Mouse (Mus musculus) heart, embryonic 10.5 days (tissue): ENCODE results near the gene Shisa3. TPM values are rescaled to one million over a fixed set of nuclear protein-coding genes. Genes with fewer than 3 reads are reported as not detected.

Source experiments
- DNase-seq: peaks from one replicate; pipeline ENCODE4 v3.0.0-alpha.2; 2017; ENCODE audit warnings: low spot score
- H3K27ac ChIP-seq: fragments of 300-500 bp; sonication (generic); 2 replicates; pipeline ENCODE4 v1.5.1; 2016; ENCODE audit warnings: mild to moderate bottlenecking
- H3K27me3 ChIP-seq: fragments of 300-500 bp; sonication (generic); 2 replicates; pipeline ENCODE4 v1.6.1; 2016; ENCODE audit warnings: mild to moderate bottlenecking; ENCODE audit not compliant: poor library complexity, insufficient read depth, severe bottlenecking
- H3K36me3 ChIP-seq: fragments of 300-500 bp; sonication (generic); 2 replicates; pipeline ENCODE4 v1.6.1; 2016; ENCODE audit warnings: mild to moderate bottlenecking, moderate library complexity
- H3K4me1 ChIP-seq: fragments of 300-500 bp; sonication (generic); 2 replicates; pipeline ENCODE4 v1.6.1; 2016; ENCODE audit warnings: mild to moderate bottlenecking
- H3K4me3 ChIP-seq: fragments of 300-500 bp; sonication (generic); 2 replicates; pipeline ENCODE4 v1.5.1; 2016; ENCODE audit warnings: mild to moderate bottlenecking, moderate library complexity
- H3K9me3 ChIP-seq: fragments of 300-500 bp; sonication (generic); 2 replicates; pipeline ENCODE4 v1.6.1; 2016; ENCODE audit warnings: mild to moderate bottlenecking, moderate library complexity
- WGBS: fragments of 180-500 bp; shearing (Covaris S2); methylation state at CpG from one replicate; pipeline ENCODE4 v1.1.7; 2016; 5-methylcytosine and 5-hydroxymethylcytosine counted together
- polyA plus RNA-seq: library from polyadenylated mRNA; unstranded; fragments of >200 nt; fragmentation: Nextera tagmentation; extraction: Ambion mirVana; gene quantifications from 2 replicates; pipeline ENCODE4 v1.2.1, GENCODE M21; 2016

Shisa3 gene
- polyA plus RNA-seq, 1 experiment from 2014 or later, result 12.9 TPM

DNA sequence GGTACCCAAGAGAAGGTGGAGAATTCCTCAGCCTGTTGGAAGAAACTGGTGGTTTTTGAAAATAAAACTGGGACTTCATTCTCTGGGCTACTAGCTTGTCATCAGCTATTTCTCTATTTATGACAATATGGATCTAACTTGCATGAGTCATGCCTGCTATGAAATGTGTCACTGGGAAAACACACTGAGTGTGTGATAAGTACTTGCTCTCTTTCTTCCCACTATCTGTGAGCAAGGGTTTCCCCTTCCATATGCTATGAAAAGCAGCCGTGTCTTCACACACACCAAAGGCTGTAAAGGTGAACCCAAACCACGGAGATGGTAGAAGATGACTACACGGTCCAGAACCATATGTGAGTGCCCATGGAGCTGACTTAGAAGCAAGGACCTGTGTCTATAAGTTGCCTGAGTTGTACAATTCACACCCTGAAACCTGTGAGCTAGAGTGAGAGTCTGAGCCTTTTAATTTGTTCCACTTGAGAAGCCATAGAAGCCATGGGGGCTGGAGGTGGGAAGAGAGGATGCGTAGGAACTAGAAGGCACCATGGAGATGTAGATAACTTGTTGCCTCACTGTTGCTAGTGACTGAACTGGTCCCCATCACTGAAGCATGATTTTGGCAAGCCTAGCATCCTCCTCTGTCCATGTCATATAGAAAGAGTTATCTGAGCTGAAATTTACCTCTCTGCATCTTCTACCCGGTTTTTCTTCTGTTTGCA is 36.0 kb downstream of the Shisa3 start:
- H3K36me3 ChIP-seq, result no peaks in the 10 kb centered on the region
- no peaks in the 10 kb centered on the region for H3K9me3 ChIP-seq
- no peak for DNase-seq
- no peaks in the 10 kb centered on the region for H3K27me3 ChIP-seq
- H3K4me3 ChIP-seq, result no peak overlapping the region
- no peaks in the 10 kb centered on the region for H3K4me1 ChIP-seq
- WGBS, result 86% methylated on average over 5 of the region's 5 CpGs
- no peak overlapping the region for H3K27ac ChIP-seq

DNA sequence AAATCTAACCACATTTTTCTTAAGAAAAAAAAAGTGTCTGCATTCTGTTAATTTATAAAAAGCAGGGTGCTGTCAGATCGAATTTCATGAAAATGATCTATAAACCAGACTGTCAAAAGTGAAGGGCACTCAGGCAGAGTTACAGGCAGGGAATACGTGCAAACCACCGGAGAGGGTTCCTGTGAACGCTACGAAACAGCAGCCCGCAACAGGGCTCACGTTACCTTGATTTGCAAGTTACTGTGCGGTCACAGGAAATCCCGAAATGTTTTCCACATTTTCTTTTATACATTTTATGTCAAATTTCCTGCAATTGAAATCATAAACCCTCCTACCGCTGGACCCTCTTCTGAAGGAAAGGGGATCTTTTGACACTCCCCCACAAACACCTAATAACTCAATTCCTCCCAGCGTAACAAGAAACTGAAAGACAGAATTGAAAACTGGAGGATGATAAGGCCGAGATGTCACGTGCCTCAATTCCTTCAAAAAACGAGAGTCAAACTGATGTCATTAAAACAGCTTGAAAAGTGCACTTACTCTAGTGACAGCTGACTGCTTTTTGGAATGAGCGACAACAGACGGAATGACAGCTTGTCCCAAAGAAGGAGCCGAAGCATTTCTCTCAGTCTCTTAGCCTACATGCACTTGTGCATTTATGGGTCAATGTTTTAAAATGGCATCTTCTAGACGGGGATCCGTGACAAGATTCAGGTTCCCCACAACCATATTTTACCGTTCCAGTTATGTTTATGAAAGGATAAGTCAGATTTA is 39.3 kb downstream of the Shisa3 start:
- Histone ChIP-seq H3K27ac (no peak overlapping the region), H3K4me1 (no peaks in the 10 kb centered on the region), H3K36me3 (no peaks in the 10 kb centered on the region), H3K27me3 (no peaks in the 10 kb centered on the region), H3K4me3 (no peak overlapping the region), H3K9me3 (no peaks in the 10 kb centered on the region)
- WGBS, result 83% methylated on average over 20 of the region's 20 CpGs
- DNase-seq, result peak; percentile 61

DNA sequence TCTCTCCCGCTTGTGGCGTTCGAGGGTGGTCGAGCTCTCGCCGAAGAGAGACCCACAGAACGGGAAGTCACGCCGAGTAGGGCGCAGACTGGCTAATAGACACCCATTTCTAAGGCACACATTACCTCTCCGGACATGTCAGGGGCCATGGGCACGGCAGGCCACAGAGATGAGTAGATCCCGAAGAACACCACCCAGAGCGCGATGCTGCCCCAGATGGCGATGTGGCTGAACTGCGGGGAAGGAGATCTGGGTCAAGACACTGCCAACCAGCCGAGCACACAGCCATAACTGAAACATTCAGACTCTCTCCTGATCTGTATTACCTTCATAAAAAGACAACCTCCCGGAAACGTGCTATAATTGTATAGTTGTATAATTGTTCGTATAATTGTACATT is 39.9 kb downstream of the Shisa3 start:
- DNase-seq, result peak; percentile 74
- WGBS, result 78% methylated on average over 21 of the region's 21 CpGs

DNA sequence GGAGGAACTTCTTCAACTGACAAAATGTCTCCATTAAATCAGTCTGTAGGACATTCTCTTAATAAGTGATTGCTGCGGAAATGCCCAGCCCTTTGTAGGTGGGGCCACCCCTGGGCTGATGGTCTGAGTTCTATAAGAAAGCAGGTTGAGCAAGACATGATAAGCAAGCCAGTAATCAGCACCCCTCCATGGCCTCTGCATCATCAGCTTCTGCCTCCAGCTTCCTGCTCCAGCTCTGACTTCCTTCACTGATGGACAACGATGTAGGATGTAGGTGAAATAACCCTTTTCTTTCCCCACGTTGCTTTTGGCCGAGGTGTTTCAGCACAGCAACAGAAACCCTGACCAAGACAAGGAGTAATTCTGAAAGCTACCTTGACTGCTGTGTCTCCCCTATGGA is 41.5 kb downstream of the Shisa3 start:
- Histone ChIP-seq H3K4me1 (no peaks in the 10 kb centered on the region), H3K9me3 (no peaks in the 10 kb centered on the region), H3K36me3 (no peaks in the 10 kb centered on the region), H3K4me3 (no peak overlapping the region), H3K27me3 (no peaks in the 10 kb centered on the region), H3K27ac (no peak overlapping the region)
- 78% methylated on average over 4 of the region's 4 CpGs for WGBS
- peak; percentile 54 for DNase-seq

More for the DNA sequence above, 39.9 kb downstream of the Shisa3 start:
- H3K27ac ChIP-seq, result no peak overlapping the region
- no peaks in the 10 kb centered on the region for H3K9me3 ChIP-seq
- no peaks in the 10 kb centered on the region for H3K27me3 ChIP-seq
- H3K4me1 ChIP-seq, result no peaks in the 10 kb centered on the region
- no peaks in the 10 kb centered on the region for H3K36me3 ChIP-seq
- H3K4me3 ChIP-seq, result no peak overlapping the region

DNA sequence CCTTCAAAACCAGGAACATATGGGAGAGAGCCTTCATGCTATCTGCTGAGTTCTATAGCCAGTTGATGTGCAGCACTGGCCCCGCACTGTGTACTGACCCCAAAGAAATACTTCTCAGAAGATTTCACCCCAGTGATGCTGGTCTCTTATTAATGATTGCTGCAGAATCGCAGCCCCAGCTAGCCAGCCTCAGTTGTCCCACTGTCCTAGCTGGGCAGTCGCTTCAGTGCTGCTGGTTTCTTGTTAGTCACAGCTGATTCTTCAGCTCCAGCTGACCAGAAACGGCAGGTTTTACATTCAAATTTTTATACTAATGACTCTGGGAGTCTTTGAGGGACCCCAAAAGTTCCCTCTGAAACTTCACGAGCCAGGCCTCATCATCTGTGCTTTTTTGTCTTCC is 42.3 kb downstream of the Shisa3 start:
- Histone ChIP-seq H3K4me1 (peaks cover 5% of the 10 kb centered on the region; the same call in 1 of the 2 replicates), H3K27me3 (no peaks in the 10 kb centered on the region), H3K36me3 (no peaks in the 10 kb centered on the region), H3K4me3 (no peak overlapping the region), H3K9me3 (no peaks in the 10 kb centered on the region), H3K27ac (no peak overlapping the region)
- WGBS, result 85% methylated on average over 5 of the region's 5 CpGs
- DNase-seq, result peak; percentile 51

DNA sequence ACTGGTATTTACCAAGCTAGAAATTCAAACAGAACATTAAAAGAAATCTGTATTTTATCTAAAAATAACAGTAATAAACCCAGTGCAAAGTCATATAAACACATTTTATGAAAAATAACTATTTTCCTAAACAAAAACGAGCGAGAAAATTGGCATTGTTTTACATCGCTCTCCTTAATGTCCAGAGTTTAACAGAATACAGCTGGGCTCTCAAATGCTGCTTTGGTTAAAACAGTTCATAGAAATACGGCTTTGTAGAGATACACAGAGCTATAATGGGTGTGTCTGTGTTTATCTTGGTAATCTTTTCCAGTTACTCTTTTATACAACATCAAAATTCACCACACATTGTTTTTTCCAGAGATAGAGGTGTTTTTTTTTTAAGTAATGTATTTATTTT is 44.8 kb downstream of the Shisa3 start:
- Histone ChIP-seq H3K4me1 (peaks cover 6% of the 10 kb centered on the region; the same call in 1 of the 2 replicates), H3K36me3 (no peaks in the 10 kb centered on the region), H3K27me3 (no peaks in the 10 kb centered on the region), H3K9me3 (no peaks in the 10 kb centered on the region), H3K4me3 (no peak overlapping the region), H3K27ac (no peak overlapping the region)
- 93% methylated on average over 4 of the region's 4 CpGs for WGBS
- DNase-seq, result no peak

DNA sequence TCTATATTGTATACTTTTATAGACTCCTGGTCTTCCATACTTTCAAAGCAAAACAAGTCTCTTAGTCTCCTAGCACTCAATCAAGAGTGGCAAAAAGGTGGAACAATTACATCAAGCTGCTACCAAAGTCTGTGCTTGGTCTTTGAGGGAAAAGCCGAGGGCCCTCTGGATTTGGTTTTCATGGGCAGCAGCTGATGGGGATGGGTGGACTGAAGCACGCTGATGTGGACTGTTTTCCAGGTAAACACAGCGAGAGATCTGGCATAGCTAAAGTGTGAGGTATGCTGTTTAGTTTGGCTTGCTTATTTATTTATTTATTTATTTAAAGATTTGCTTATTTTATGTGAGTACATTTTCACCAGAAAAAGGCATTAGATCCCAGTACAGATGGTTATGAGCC is 45.9 kb downstream of the Shisa3 start:
- Histone ChIP-seq H3K36me3 (no peaks in the 10 kb centered on the region), H3K9me3 (no peaks in the 10 kb centered on the region), H3K4me1 (peaks cover 6% of the 10 kb centered on the region; the same call in 1 of the 2 replicates), H3K27me3 (no peaks in the 10 kb centered on the region), H3K4me3 (no peak overlapping the region), H3K27ac (no peak overlapping the region)
- WGBS, result 87% methylated on average over 3 of the region's 3 CpGs
- peak; percentile 54 for DNase-seq

DNA sequence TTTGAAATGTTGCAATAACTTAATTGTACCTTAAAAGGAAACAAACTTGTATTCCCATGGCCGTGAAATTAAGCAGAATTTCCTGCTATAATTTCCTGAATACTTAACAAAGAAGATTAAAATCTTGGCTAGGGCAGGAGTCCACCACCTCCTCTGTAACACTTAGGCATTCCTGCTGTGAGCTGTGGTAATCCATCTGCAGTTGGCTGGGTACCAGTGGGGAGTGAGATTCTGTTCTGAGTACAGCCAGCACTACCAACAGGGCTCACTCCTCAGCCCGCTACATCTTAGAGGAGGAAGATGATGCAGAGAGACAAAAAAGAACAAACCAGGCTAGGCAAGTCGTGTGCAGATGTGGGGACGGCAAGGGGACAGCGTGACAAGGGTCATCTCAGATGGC is 46.9 kb downstream of the Shisa3 start:
- WGBS, result 68% methylated on average over 5 of the region's 5 CpGs
- Histone ChIP-seq H3K9me3 (no peaks in the 10 kb centered on the region), H3K27ac (no peak overlapping the region), H3K36me3 (no peaks in the 10 kb centered on the region), H3K4me3 (no peak overlapping the region), H3K4me1 (peaks cover 6% of the 10 kb centered on the region; the same call in 1 of the 2 replicates), H3K27me3 (no peaks in the 10 kb centered on the region)
- DNase-seq, result peak; percentile 56

DNA sequence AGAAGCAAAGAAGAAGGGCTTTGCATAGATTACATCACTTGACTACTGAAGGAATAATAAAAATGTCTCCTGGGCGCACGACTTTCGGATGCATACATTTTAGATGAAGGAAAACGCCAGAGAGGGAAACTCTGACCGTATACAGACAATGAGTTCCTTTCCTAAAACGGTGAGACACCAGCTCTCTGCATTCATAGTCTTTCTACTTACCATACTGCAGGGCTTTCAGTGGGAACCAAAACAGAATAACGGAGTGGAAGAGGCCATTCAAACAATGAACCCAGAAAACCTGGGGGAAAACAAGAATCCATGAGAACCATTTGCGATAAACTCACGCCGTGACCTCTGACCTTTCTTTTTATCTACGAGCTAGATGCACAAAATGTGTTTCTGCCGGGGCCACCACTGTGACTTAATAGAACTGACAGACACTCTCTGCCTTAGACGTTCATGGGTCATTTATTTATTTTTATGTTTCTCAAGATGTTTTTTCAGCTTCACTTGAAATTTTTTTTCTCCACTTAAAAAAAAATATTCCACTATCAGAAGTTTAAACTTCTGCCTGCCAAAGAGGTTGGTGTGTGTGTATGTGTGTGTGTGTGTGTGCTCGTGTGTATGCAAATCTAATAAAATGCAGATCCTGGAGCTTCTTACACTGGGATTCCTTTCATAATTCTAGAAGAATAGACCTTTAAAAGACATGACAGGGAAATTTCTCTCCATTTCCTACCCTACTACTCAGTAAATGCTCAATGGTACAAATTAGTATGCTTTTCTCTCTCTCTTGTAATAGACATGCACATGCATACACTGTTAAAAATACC is 48.2 kb downstream of the Shisa3 start:
- H3K27ac ChIP-seq, result no peak overlapping the region
- WGBS, result 75% methylated on average over 14 of the region's 14 CpGs
- peak; percentile 58 for DNase-seq

DNA sequence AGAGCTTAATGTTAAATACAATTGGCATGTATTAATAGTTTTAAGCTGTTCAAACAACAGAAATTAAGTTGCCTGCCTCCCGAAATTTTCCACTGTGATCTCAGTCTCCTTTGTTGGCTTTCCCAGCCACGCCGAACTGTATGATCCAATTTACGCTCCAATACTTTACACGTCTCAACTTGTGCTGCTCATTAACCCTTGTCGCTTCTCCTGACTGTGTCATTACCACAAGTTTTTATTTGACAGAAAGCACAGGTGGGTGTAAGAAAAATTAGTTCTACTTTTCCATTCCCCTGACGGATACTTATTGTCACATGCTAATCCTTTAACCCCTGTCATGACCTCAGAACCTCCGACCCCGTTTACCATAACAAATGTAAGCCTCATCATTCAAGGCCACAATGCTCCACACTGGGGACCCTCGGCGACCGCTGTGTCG is 49.2 kb downstream of the Shisa3 start:
- H3K9me3 ChIP-seq, result no peaks in the 10 kb centered on the region
- no peak overlapping the region for H3K4me3 ChIP-seq
- no peaks in the 10 kb centered on the region for H3K27me3 ChIP-seq
- peaks cover 6% of the 10 kb centered on the region; the same call in 1 of the 2 replicates for H3K4me1 ChIP-seq
- peak; percentile 50 for DNase-seq
- H3K27ac ChIP-seq, result no peak overlapping the region
- no peaks in the 10 kb centered on the region for H3K36me3 ChIP-seq
- 70% methylated on average over 13 of the region's 13 CpGs for WGBS

More for the DNA sequence above, 48.2 kb downstream of the Shisa3 start:
- Histone ChIP-seq H3K27me3 (no peaks in the 10 kb centered on the region), H3K36me3 (no peaks in the 10 kb centered on the region), H3K9me3 (no peaks in the 10 kb centered on the region), H3K4me1 (peaks cover 6% of the 10 kb centered on the region; the same call in 1 of the 2 replicates), H3K4me3 (no peak overlapping the region)

DNA sequence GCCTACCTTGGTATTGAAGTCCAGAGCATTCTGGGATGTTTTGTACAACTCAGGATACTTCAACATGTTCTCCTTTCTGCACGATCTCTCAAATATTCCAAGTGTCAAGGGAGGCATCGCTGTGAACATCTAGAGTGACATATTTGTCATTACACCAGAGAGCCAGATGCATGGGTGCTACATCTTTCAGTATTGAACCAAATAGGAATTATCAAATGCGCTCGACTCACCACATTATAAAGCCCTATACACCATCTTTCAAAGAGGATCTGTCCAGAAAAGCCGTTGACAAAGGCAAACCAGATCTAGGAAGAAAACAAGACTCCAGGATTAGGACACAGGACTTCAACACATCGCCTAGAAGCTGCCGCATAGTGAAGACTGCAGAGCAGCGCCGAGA is 52.2 kb downstream of the Shisa3 start:
- 92% methylated on average over 9 of the region's 9 CpGs for WGBS
- H3K27me3 ChIP-seq, result no peaks in the 10 kb centered on the region
- H3K9me3 ChIP-seq, result no peaks in the 10 kb centered on the region

DNA sequence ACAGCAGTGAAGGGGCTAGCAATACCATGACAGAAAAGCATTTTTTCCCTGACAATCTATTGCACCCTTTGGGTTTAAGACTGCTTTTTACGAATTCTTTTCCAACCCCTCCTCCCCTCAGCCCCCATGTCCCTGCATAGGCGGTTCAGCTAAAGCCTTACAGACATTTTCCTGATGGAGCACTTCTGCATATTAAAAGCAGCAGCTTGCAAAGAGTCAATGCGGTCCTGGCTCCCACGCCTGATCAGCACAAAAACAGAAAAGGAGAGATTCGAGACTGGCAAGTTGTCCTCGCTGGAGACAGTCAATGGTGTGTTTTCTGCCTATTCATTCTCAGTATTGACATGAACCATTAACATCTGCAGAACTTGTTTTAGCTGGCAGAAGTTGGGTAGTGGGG is 55.0 kb downstream of the Shisa3 start:
- Histone ChIP-seq H3K9me3 (no peaks in the 10 kb centered on the region), H3K36me3 (0 out of 2 replicates have a peak, but pooled peaks cover 7% of the 10 kb centered on the region), H3K27me3 (no peaks in the 10 kb centered on the region), H3K27ac (no peak overlapping the region), H3K4me3 (no peak overlapping the region), H3K4me1 (no peaks in the 10 kb centered on the region)
- DNase-seq, result no peak
- 66% methylated on average over 6 of the region's 6 CpGs for WGBS

More for the DNA sequence above, 52.2 kb downstream of the Shisa3 start:
- H3K27ac ChIP-seq, result no peak overlapping the region
- no peaks in the 10 kb centered on the region for H3K36me3 ChIP-seq
- peaks cover 3% of the 10 kb centered on the region; the same call in 1 of the 2 replicates for H3K4me1 ChIP-seq
- H3K4me3 ChIP-seq, result no peak overlapping the region
- peak; percentile 38 for DNase-seq
